Mouse (Mus musculus) monocyte, adult 2 months (primary cell): ENCODE results near the gene Btnl6.
"Not testable (repeated sequence)": the region's sequence is repeated elsewhere in the genome, so short reads cannot be mapped to it uniquely, and the experiment has no call there.

Experiments
- DNase-seq, 2 experiments: peaks; one replicate each; pipeline ENCODE4 v3.0.0; 2022; ENCODE audit warnings: low spot score in 2 of 2, low read depth in 1 of 2

The Btnl6 gene

DNA sequence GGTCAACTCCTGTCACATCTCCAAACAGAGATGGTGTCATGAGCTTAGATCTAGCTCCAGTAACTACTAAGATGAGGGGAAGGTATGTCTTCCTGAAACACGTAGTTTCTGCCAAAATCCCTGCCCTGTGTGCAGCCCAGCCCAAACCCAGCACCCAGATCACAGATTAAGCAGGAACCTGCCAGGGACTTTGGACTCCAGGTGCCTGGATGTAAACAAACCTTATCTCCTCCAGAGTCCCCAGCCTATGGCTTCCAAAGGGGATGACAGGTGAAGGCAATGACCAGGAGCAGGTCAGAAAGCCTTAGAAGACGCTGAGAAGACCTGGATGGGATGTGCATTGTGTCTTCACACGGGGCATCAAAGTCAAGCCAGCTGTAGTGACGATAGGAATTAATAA is 19.4 kb downstream of the Btnl6 start:
- not testable (repeated sequence) for DNase-seq

DNA sequence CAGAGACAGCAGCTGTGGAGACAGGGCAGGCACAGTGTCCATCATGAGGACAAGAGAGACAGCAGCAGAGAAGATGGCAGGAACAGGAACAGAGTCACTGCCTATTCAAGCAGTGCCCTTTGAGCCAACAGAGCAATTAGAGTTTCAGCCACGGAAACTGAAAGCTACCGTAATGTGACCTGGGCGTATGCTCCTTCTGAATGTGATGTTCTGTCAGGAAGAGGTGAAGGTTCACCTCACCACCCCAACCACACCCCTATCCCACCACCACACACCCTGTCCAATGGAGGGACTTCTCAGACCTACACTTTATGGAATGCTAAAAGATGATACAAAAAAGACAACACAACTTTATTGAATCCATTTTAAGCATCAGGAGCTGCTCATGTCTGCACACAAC is 19.8 kb downstream of the Btnl6 start:
- not testable (repeated sequence) for DNase-seq

DNA sequence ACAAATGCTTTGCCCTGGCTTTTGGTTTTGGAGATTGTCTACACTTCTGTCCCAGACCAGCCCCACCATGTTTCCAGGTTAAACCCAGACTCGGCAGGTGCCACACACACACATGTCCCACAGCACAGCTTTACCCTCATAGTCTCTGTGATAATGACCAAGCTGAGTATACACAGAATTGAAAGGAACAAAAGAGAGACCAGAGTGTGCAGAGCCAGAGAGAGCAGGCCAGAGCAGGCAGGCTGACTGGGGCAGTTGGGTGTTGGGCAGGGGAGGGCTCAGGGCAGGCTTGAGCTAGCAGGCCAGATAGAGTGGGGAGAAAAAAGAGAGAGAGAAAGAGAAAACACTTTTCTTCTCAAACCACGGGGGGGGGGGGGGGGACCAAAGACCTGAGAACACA is 20.6 kb downstream of the Btnl6 start:
- no peak for DNase-seq

DNA sequence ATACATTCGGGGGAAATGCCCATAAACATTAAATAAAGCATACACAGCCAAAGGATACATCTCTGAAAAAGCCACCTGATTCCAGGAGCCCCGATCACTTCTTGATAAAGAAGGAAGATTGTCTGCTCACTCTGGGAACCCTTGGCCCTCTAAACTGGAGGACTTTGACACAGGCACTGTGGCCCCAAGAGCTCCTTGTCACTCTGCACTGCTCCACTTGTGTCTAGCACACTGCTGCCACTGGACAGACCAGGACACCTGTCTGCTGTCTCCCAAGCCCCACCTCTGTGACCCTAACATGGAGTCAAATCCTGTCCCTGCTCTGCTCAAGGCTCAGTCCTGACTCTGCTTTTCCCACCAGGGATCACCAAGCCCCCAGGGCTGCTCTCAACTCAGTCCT is 22.0 kb downstream of the Btnl6 start:
- DNase-seq = not testable (repeated sequence)

DNA sequence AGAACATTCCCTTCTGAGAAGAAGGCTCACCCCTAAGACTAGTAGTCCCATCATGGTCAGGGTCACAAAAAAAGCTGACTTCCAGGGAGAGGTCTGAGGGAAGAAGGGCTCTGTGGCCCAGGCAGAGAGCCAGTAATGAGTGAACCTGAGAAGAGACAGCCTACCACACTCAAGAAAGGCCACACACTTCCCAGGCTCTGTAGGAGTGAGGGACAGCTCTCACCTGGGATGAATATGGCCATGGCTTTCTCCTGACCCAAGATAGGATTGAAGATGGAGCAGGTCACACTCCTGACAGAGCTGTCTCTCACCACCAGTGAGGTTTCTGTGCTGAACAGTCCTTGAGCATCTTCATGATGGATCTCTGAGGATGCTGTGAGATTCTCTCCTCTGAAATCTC is 24.4 kb downstream of the Btnl6 start:
- no peak for DNase-seq

DNA sequence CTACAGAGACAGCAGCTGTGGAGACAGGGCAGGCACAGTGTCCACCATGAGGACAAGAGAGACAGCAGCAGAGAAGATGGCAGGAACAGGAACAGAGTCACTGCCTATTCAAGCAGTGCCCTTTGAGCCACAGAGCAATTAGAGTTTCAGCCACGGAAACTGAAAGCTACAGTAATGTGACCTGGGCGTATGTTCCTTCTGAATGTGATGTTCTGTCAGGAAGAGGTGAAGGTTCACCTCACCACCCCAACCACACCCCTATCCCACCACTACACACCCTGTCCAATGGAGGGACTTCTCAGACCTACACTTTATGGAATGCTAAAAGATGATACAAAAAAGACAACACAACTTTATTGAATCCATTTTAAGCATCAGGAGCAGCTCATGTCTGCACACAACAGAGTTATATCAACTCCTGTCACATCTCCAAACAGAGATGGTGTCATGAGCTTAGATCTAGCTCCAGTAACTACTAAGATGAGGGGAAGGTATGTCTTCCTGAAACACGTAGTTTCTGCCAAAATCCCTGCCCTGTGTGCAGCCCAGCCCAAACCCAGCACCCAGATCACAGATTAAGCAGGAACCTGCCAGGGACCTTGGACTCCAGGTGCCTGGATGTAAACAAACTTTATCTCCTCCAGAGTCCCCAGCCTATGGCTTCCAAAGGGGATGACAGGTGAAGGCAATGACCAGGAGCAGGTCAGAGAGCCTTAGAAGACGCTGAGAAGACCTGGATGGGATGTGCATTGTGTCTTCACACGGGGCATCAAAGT is 39.7 kb downstream of the Btnl6 start, which contains the start of gene Btnl4:
Gene Btnl4 (minus strand): TSS at position 81 of the 776 bp plus-strand sequence.
- DNase-seq = not testable (repeated sequence)

DNA sequence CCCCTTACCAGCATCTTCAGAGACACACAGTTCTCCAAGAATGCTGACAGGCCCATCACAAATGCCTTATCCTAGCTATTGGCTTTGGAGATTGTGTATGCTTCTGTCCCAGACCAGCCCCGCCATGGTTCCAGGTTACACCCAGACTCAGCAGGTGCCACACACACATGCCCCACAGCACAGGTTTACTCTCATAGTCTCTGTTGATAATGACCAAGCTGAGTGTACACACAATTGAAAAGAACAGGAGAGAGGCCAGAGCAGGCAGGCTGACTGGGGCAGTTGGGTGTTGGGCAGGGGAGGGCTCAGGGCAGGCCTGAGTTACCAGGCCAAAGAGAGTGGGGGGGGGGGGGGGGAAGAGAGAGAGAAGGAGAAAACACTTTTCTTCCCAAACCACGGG is 40.7 kb downstream of the Btnl6 start:
- DNase-seq = no peak

DNA sequence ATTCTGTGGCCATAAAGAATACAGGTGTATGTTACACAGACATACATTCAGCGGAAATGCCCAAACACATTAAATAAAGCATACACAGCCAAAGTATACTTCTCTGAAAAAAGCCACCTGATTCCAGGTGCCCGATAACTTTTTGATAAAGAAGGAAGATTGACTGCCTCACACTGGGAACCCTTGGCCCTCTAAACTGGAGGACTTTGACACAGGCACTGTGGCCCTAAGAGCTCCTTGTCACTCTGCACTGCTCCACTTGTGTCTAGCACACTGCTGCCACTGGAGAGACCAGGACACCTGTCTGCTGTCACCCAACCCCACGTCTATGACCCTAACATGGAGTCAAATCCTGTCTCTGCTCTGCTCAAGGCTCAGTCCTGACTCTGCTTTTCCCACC is 42.1 kb downstream of the Btnl6 start:
- no peak for DNase-seq

DNA sequence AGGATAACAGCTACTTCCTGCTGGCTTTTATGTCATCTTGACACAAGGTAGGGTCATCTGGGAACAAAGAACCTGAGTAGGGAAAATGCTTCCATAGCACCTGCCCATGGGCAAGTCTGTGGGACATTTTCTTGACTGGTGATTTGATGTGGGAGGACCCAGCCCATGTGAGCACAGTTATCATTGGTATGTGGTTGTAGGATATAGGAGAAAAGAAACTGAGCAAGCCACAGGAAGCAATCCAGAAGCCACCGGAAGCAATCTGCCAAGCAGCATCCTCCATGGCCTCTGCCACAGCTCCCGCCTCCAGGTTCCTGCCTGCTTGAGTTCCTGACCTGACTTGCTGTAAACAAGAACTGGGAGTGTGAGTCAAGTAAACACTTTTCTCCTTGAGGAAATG is 46.7 kb downstream of the Btnl6 start:
- no peak for DNase-seq

DNA sequence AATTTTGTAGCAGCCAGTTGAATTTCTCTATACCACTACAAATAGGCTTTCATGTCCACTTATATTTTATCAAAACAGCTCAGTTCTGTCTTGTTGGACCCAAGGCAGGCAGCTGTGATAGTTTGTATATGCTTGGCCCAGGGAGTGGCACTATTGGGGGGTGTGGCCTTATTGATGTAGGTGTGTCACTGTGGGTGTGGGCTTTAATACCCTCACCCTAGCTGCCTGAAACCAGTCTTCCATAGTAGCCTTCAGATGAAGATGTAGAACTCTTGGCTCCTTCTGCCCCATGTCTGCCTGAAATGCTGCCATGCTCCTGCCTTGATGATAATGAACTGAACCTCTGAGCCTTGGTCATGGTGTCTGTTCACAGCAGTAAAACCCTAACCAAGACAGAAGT is 51.2 kb downstream of the Btnl6 start:
- DNase-seq = not testable (repeated sequence)

DNA sequence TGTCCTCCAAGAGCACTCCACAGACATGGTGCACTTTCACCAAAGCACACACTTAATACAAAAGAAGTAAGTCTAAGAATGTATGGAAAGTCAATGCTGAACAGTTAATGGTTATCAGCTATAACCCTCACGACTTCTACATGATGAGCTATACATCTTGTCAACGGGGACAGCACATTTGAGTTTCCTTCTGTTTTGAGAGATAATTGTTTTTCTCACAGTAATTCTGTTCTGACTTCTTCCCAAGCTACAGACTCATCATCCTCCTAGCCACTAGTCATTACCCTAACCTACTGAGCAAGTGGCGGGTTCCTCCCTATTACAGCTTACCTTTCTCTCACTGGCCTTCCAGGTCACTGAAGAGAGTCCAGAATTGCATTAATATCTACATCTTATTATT is 57.9 kb downstream of the Btnl6 start:
- no peak for DNase-seq
